ENCODE assay signal across 14 mouse cellular contexts in the genomic region with DNA sequence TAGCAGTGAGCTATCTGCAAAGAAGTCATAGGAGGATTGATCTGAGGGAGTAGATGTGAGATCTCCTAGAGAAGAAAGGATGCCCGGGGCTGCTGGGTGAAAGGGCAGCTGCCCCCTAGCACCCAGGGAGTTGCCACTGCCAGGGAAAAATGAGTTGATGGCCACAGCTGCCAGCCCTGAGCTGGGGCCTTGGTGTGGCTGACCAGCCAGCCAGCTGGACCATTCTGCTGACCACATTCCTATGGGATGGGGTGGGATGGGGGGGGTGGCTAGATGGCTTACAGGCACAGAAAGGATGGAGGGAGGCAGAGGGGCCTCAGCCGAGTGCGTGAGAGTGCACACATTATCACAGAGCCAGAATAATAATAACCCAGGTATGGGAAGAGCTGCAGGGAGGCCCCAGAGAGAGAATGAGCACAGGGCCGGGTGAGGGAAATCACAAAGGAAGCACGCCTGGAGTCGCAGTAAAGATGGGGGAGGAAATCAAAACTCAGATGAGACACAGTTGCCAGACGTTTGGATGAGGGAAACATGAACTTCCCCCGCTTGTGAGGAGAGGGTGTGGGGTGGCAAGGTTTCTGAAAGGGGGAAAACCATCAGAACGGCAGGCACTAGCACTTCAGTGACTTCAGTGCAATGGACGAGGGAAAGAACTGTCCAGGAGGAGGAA.
"Had no signal": no experiment of that assay in that cellular context is flagged by ENCODE, and none has a peak within 500 bp of the region (broad histone marks: within the 10 kb centered on the region; RNA-seq: fewer than 3 reads in every experiment).

No protein-coding gene starts in this region.

- ATAC-seq: liver, embryonic 12.5 days; midbrain, embryonic 15.5 days had no signal

- DNase-seq: kidney, postnatal 36 days; layer of hippocampus, adult 9-11 months; layer of hippocampus, postnatal 36 days; lung, embryonic 14.5 days; lung, postnatal 10 days; lung, postnatal 4 days; right cerebral cortex, adult 18-20 months; right cerebral cortex, postnatal 25 days; thymus, postnatal 36 days had no signal

- H3K27ac ChIP-seq: limb, embryonic 15.5 days; liver, embryonic 12.5 days; midbrain, embryonic 15.5 days; neural tube, embryonic 15.5 days had no signal

- H3K4me1 ChIP-seq: liver, embryonic 12.5 days had no signal

- H3K4me3 ChIP-seq: limb, embryonic 15.5 days; liver, embryonic 12.5 days; midbrain, embryonic 15.5 days; neural tube, embryonic 15.5 days had no signal

- H3K27me3 ChIP-seq: limb, embryonic 15.5 days; liver, embryonic 12.5 days; midbrain, embryonic 15.5 days; neural tube, embryonic 15.5 days had no signal

- H3K4me2 ChIP-seq: limb, embryonic 15.5 days; liver, embryonic 12.5 days; lung, embryonic 14.5 days; midbrain, embryonic 11.5 days; midbrain, embryonic 15.5 days; neural tube, embryonic 15.5 days had no signal

- H3K9me3 ChIP-seq: limb, embryonic 15.5 days; liver, embryonic 12.5 days; midbrain, embryonic 15.5 days; neural tube, embryonic 15.5 days had no signal

- H3K9ac ChIP-seq: limb, embryonic 15.5 days; liver, embryonic 12.5 days; lung, embryonic 14.5 days; midbrain, embryonic 15.5 days; neural tube, embryonic 15.5 days had no signal

- H3K36me3 ChIP-seq: limb, embryonic 15.5 days; liver, embryonic 12.5 days; midbrain, embryonic 15.5 days; neural tube, embryonic 15.5 days had no signal
